Comparison of ENCODE assay signal across 8 mouse cellular contexts in the genomic region with DNA sequence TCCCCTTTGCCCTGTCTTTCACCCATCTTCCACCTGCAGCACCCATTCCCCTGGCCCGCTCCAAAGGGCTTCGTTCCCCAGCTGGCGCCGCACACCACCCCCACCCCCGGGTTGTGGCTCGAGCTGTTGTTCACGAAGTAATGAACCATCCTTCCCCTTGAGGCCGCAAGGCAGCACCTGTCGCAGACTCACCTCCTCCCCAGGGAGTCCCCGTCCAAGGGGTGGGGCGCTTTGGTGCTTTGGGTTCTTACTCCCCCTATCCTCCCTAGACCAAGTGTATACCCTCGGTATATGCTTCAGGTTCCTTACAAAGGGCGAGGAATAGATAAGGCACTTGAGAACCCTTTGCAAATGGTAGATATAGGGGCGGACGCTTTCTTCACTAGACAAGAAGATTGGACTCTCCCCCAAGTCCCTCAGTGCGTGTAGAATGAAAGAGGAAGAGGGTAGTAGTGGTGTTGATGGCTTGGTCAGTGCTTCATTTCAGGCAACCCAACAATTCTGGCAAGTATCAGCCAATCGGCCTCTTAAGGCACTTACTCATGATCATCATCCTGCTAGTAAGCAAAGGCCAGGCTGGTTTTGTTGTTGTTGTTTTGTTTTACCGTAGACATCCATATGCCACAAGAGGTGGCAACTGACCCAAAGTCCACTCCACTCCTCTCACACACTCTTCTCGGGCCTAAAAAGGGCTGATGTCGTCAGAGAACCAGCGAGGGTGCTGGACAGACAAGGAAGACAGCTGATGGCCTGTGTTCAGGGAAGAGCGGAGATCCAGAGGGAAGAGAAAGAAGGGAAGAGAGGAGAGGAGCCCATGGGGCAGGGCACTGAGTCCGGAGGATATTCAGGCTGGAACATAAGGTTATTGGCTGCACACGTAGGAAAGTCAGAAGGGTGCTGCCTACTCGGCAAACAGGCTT. TPM values are rescaled to one million over a fixed set of nuclear protein-coding genes. Genes with fewer than 3 reads are reported as not detected.
DNase-seq lines count a peak whose midpoint lies in the region; ATAC-seq lines count a peak whose summit lies in the region.

No protein-coding gene starts in this region.

- peak; percentile 69 for DNase-seq in 416B (ENCODE audit: low read depth)
- DNase-seq in CD4-positive helper T cell, adult 2 months (ENCODE audit: low read depth, low spot score), result peak; percentile 51
- DNase-seq in lung, postnatal 14 days, result peak; percentile 41
- DNase-seq in spleen, postnatal 14 days (ENCODE audit: low spot score in 2 of 2), result peak; percentile 64 to 81
- no peak for DNase-seq in right cerebral cortex, postnatal 4 days
- no peak for DNase-seq in layer of hippocampus, adult 11-12 months (ENCODE audit: low spot score)

- peak overlapping the region; percentile 80 for H3K4me3 ChIP-seq in erythroblast, embryonic 14.5 days (replicated peaks)

- peaks cover 26% of the 10 kb centered on the region for H3K36me3 ChIP-seq in erythroblast, embryonic 14.5 days (ENCODE audit: control insufficient read depth)

- H3K9me3 ChIP-seq in erythroblast, embryonic 14.5 days (ENCODE audit: control insufficient read depth, low read length), result no peaks in the 10 kb centered on the region

- peak; percentile 32 for ATAC-seq in inflammation-experienced regulatory T-cells, adult 6 months

- H3K27me3 ChIP-seq in erythroblast, embryonic 14.5 days (ENCODE audit: control insufficient read depth), result no peaks in the 10 kb centered on the region

- peaks cover 73% of the 10 kb centered on the region for H3K4me1 ChIP-seq in erythroblast, embryonic 14.5 days (ENCODE audit: control insufficient read depth)

RNA-seq across cellular contexts. Expression of gene Myo1c, which starts 4.4 kb away (rescaled TPM):
- polyA plus RNA-seq in erythroblast, embryonic 14.5 days (2012), result 2.4 and 2.6 TPM in 2 replicates
- 10 to 100 TPM; 15.6 to 24.5 (median 23.1) TPM for polyA plus RNA-seq in inflammation-experienced regulatory T-cells, adult 6 months (2017; shearing (Covaris generic))

RNA-seq across cellular contexts. Expression of gene Inpp5k, which starts 23.9 kb away (rescaled TPM):
- 7.5 and 8.9 TPM in 2 replicates for polyA plus RNA-seq in erythroblast, embryonic 14.5 days (2012)
- polyA plus RNA-seq in inflammation-experienced regulatory T-cells, adult 6 months (2017; shearing (Covaris generic)), result 100 to 1,000 TPM; 110 to 156 (median 133) TPM

RNA-seq across cellular contexts. Expression of gene Crk, which starts 24.3 kb away (rescaled TPM):
- polyA plus RNA-seq in erythroblast, embryonic 14.5 days (2012), result 4.4 and 6.6 TPM in 2 replicates
- polyA plus RNA-seq in inflammation-experienced regulatory T-cells, adult 6 months (2017; shearing (Covaris generic)), result 10 to 100 TPM; 10.5 to 13.5 (median 12.0) TPM

Comparison
In these comparisons a context has a peak if more than half of its experiments do, and no peak if none do; other contexts are left out.
1. DNase-seq: peak in 416B (single experiment), CD4-positive helper T cell, adult 2 months (single experiment), lung, postnatal 14 days (single experiment) and spleen, postnatal 14 days (2 of 2); none in right cerebral cortex, postnatal 4 days (single experiment) and layer of hippocampus, adult 11-12 months (single experiment).
2. RNA of gene Inpp5k, which starts 23.9 kb away (polyA plus RNA-seq): 110 to 156 TPM in inflammation-experienced regulatory T-cells, adult 6 months; 7.5 to 8.9 TPM in erythroblast, embryonic 14.5 days; every median in the first group is over 10 times any median in the second.